Mouse (Mus musculus): ENCODE data around the gene Rbfox1. TPM values are rescaled to one million over a fixed set of nuclear protein-coding genes. Genes with fewer than 3 reads are reported as not detected.

The Rbfox1 gene
- polyA plus RNA-seq, 1 experiment: 5.6 TPM

DNA sequence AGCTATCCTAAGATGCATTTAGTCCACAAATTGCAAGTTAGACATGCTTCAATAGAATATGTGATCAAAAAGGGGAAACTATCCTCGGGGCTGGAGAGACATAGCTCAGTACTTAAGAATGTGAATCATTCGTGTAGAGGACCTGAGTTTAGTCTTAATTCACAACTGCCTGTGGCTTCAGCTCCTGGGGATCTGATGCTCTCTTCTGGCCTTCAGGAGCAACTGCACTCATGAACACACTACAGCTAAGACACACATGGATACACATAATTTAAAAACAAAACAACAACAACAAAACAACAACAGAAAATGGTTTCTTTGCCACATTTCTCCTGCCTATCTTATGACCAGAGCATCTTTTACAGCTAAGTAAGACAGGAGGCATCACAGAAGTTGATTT is 448.1 kb downstream of the Rbfox1 start:
- Histone ChIP-seq H3K27ac (ENCODE audit: control insufficient read depth, insufficient read depth, low read length) (no peak overlapping the region), H3K27me3 (ENCODE audit: control insufficient read depth, insufficient read depth, low read length) (no peaks in the 10 kb centered on the region), H3K36me3 (ENCODE audit: control insufficient read depth, insufficient read depth, low read length) (no peaks in the 10 kb centered on the region), H3K4me1 (replicated peaks; ENCODE audit: control insufficient read depth, insufficient read depth, low read length) (no peaks in the 10 kb centered on the region), H3K4me3 (ENCODE audit: control insufficient read depth, insufficient read depth, low read length) (no peak overlapping the region)
- DNase-seq: no peak
- TF ChIP-seq CTCF (IDR thresholded peaks at IDR 0.05; ENCODE audit: borderline replicate concordance, control insufficient read depth, extremely low read depth, insufficient read depth, low read length, poor library complexity): no peak
- WGBS: 74% methylated on average over 2 of the region's 2 CpGs

DNA sequence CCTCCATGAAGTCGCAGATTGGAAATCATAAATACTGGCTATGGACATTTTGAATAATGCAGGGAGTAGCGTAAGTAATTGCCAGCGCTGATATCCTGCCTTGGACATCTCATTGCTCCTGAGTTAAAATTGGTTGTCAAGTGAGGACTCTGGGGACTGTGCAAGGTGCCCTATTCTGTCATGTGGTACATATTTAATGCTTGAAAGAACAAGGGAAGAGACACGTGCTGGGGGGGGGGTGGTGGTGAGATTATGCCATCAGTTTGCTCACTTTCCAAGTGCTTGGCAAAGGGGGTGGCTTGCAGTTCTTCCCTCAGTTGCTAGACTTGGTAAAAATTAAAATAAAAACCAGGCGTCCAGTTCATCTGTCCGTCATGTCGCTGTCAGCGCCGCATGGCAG is 462.9 kb downstream of the Rbfox1 start:
- DNase-seq: no peak
- TF ChIP-seq CTCF (IDR thresholded peaks at IDR 0.05; ENCODE audit: borderline replicate concordance, control insufficient read depth, extremely low read depth, insufficient read depth, low read length, poor library complexity): no peak
- no peak for TF ChIP-seq POLR2A (IDR thresholded peaks at IDR 0.05; ENCODE audit: control insufficient read depth, extremely low read depth, insufficient read depth, low read length, poor library complexity)
- Histone ChIP-seq H3K4me3 (ENCODE audit: control insufficient read depth, insufficient read depth, low read length) (no peak overlapping the region), H3K27ac (ENCODE audit: control insufficient read depth, insufficient read depth, low read length) (no peak overlapping the region), H3K27me3 (ENCODE audit: control insufficient read depth, insufficient read depth, low read length) (no peaks in the 10 kb centered on the region), H3K36me3 (ENCODE audit: control insufficient read depth, insufficient read depth, low read length) (no peaks in the 10 kb centered on the region), H3K4me1 (replicated peaks; ENCODE audit: control insufficient read depth, insufficient read depth, low read length) (no peaks in the 10 kb centered on the region)
- WGBS: 45% methylated on average over 9 of the region's 9 CpGs

DNA sequence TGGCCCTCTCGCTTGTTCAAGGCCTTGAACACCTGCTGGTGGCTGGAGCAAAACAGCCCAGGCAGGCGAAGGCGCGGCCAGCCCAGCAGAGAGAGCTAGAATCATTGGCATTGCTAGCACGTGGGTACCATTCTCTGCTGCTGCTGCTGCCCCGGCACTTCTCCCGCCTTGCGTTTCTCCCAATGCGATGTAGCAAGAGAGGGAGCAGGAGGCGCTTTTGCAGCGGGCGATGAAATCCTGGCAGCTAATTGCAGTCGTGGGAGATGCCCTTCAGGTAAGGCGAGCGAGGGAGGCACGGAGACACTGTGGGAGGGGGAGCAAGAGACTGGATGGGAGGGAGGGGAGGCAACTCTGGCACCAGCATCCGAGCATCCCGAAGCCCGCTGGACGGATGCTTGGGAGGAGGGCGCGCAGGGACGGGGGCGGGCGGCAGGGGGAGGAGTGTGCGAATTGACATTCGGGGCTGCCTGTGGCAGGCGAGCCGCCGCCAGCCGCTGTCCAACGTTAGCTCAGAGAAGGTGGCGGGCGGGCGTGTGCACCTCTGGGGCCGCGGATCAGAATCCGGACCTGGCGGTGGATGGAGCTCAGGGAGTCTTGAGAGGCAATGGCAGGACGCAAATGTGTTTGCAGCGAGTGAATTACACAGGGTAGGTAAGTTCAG is 463.6 kb downstream of the Rbfox1 start:
- Histone ChIP-seq H3K27ac (ENCODE audit: control insufficient read depth, insufficient read depth, low read length) (no peak overlapping the region), H3K36me3 (ENCODE audit: control insufficient read depth, insufficient read depth, low read length) (no peaks in the 10 kb centered on the region), H3K27me3 (ENCODE audit: control insufficient read depth, insufficient read depth, low read length) (no peaks in the 10 kb centered on the region), H3K4me3 (ENCODE audit: control insufficient read depth, insufficient read depth, low read length) (no peak overlapping the region), H3K4me1 (replicated peaks; ENCODE audit: control insufficient read depth, insufficient read depth, low read length) (no peaks in the 10 kb centered on the region)
- no peak for DNase-seq
- TF ChIP-seq CTCF (IDR thresholded peaks at IDR 0.05; ENCODE audit: borderline replicate concordance, control insufficient read depth, extremely low read depth, insufficient read depth, low read length, poor library complexity) (no peak), POLR2A (IDR thresholded peaks at IDR 0.05; ENCODE audit: control insufficient read depth, extremely low read depth, insufficient read depth, low read length, poor library complexity) (no peak)
- 8% methylated on average over 41 of the region's 41 CpGs for WGBS

DNA sequence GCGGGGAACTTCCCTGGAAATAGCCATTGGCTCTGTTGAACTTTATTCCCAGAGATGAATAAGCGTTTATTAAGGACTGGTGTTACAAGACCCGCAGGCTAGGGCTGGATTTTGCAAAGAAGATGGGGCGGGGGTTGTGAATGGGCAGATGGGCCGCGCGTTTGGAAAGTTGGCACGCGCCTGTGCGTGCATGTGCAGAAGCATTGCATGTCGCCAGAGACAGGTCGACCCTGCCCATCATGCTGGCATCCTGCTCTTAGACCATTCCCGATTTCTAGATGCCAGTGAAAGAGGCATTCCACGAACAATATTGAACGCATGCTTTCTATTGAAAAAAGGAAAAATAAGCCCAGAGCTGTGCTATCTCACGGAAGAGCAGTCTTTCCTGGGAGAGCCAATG is 464.2 kb downstream of the Rbfox1 start:
- WGBS: 40% methylated on average over 16 of the region's 16 CpGs
- no peaks in the 10 kb centered on the region for H3K4me1 ChIP-seq (replicated peaks; ENCODE audit: control insufficient read depth, insufficient read depth, low read length)
- H3K4me3 ChIP-seq (ENCODE audit: control insufficient read depth, insufficient read depth, low read length): no peak overlapping the region
- no peak for TF ChIP-seq CTCF (IDR thresholded peaks at IDR 0.05; ENCODE audit: borderline replicate concordance, control insufficient read depth, extremely low read depth, insufficient read depth, low read length, poor library complexity)
- TF ChIP-seq POLR2A (IDR thresholded peaks at IDR 0.05; ENCODE audit: control insufficient read depth, extremely low read depth, insufficient read depth, low read length, poor library complexity): no peak
- no peaks in the 10 kb centered on the region for H3K36me3 ChIP-seq (ENCODE audit: control insufficient read depth, insufficient read depth, low read length)
- no peak for DNase-seq
- no peaks in the 10 kb centered on the region for H3K27me3 ChIP-seq (ENCODE audit: control insufficient read depth, insufficient read depth, low read length)
- no peak overlapping the region for H3K27ac ChIP-seq (ENCODE audit: control insufficient read depth, insufficient read depth, low read length)

DNA sequence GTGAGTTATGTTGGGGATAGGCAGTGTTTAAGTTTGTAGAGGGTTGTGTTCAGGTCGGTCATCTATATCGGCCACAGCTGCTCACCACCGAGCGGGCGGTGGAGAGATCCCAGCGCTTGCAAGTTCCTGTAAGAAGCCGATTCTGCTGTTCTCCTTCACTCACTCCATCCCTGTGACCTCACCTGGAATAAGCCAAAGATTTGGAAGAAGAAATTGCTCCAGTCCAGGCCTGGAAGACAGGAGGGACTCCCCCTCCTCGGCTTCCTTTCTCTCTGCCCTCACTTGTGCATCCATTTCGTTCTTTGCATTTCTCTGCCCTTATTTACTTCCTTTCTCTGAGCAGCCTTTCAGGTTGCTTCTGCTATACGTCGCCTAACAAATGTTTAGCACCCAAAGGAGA is 465.1 kb downstream of the Rbfox1 start:
- Histone ChIP-seq H3K27me3 (ENCODE audit: control insufficient read depth, insufficient read depth, low read length) (no peaks in the 10 kb centered on the region), H3K4me3 (ENCODE audit: control insufficient read depth, insufficient read depth, low read length) (no peak overlapping the region), H3K27ac (ENCODE audit: control insufficient read depth, insufficient read depth, low read length) (no peak overlapping the region), H3K4me1 (replicated peaks; ENCODE audit: control insufficient read depth, insufficient read depth, low read length) (no peaks in the 10 kb centered on the region), H3K36me3 (ENCODE audit: control insufficient read depth, insufficient read depth, low read length) (no peaks in the 10 kb centered on the region)
- TF ChIP-seq CTCF (IDR thresholded peaks at IDR 0.05; ENCODE audit: borderline replicate concordance, control insufficient read depth, extremely low read depth, insufficient read depth, low read length, poor library complexity): no peak
- TF ChIP-seq POLR2A (IDR thresholded peaks at IDR 0.05; ENCODE audit: control insufficient read depth, extremely low read depth, insufficient read depth, low read length, poor library complexity): no peak
- WGBS: 84% methylated on average over 11 of the region's 11 CpGs
- DNase-seq: no peak

DNA sequence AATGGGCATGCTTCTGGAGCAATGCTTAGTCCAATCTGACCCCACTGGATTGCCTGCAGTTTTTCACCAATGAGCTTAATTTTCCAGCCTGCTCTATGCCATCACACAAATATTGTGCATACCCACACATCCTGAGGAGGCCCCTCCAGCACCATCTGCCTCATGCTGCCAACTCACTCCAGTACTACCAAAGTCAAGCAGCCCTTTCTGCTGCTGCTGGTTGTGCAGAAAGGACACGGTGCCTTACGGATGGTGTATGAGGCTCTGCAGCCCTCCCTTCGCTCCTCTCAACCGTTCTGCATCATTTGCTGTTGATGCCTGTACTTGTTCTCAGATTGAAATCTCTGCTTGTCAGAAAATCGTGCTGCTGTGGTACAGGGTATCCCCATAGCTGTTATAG is 468.0 kb downstream of the Rbfox1 start:
- Histone ChIP-seq H3K4me3 (ENCODE audit: control insufficient read depth, insufficient read depth, low read length) (no peak overlapping the region), H3K27me3 (ENCODE audit: control insufficient read depth, insufficient read depth, low read length) (no peaks in the 10 kb centered on the region), H3K27ac (ENCODE audit: control insufficient read depth, insufficient read depth, low read length) (no peak overlapping the region), H3K36me3 (ENCODE audit: control insufficient read depth, insufficient read depth, low read length) (no peaks in the 10 kb centered on the region), H3K4me1 (replicated peaks; ENCODE audit: control insufficient read depth, insufficient read depth, low read length) (no peaks in the 10 kb centered on the region)
- DNase-seq: no peak
- WGBS: 83% methylated on average over 5 of the region's 5 CpGs
- TF ChIP-seq CTCF (IDR thresholded peaks at IDR 0.05; ENCODE audit: borderline replicate concordance, control insufficient read depth, extremely low read depth, insufficient read depth, low read length, poor library complexity) (no peak), POLR2A (IDR thresholded peaks at IDR 0.05; ENCODE audit: control insufficient read depth, extremely low read depth, insufficient read depth, low read length, poor library complexity) (no peak)

DNA sequence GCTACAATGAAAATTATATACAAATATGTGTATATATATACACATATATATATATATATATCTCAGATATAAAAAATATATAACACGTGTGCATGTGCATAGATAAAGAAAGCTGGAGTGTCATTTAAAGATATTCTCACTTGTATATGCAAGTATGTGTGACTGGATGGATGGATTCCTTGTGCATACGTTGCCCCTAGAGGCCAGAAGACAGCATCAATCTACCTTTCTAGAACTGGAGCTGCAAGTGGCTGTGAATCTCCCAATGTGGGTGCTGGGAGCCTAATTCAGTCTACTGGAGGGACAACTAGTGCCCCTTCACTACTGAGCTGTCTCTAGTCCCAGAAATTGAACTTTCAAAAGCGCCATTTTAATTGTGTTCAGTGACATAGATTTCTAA is 471.8 kb downstream of the Rbfox1 start:
- TF ChIP-seq POLR2A (IDR thresholded peaks at IDR 0.05; ENCODE audit: control insufficient read depth, extremely low read depth, insufficient read depth, low read length, poor library complexity): no peak
- TF ChIP-seq CTCF (IDR thresholded peaks at IDR 0.05; ENCODE audit: borderline replicate concordance, control insufficient read depth, extremely low read depth, insufficient read depth, low read length, poor library complexity): no peak
- 72% methylated on average over 3 of the region's 3 CpGs for WGBS
- H3K27me3 ChIP-seq (ENCODE audit: control insufficient read depth, insufficient read depth, low read length): no peaks in the 10 kb centered on the region
- H3K27ac ChIP-seq (ENCODE audit: control insufficient read depth, insufficient read depth, low read length): no peak overlapping the region
- H3K4me3 ChIP-seq (ENCODE audit: control insufficient read depth, insufficient read depth, low read length): no peak overlapping the region
- no peaks in the 10 kb centered on the region for H3K36me3 ChIP-seq (ENCODE audit: control insufficient read depth, insufficient read depth, low read length)
- no peaks in the 10 kb centered on the region for H3K4me1 ChIP-seq (replicated peaks; ENCODE audit: control insufficient read depth, insufficient read depth, low read length)
- no peak for DNase-seq

Data from thymus, adult 2 months (tissue).